Comparison of ENCODE assay signal across 27 mouse cellular contexts in the genomic region with DNA sequence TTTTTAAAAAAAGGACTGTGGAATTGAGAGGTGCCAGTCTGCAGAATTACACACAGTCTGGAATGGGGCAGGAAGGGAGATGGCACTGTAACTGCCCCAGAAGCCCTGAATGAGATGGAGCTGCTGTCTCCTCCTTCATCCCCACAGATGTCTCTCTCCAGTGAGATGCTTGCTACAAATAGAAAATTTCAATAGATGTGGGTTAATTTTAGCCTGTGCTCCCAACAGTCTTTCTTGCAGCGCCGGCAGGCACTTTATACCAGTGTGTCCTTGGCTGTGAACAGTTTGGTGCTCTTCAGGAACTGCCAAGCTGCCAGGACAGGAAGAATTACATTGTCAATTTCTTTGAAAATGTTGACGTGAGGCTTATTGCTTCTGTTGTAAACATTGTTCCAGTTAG.
DNase-seq lines count a peak whose midpoint lies in the region; ATAC-seq lines count a peak whose summit lies in the region.
"Had no signal": no experiment of that assay in that cellular context is flagged by ENCODE, and none has a peak within 500 bp of the region (broad histone marks: within the 10 kb centered on the region; RNA-seq: fewer than 3 reads in every experiment).

No protein-coding gene starts in this region.

- 46% methylated on average over 3 of the region's 3 CpGs for WGBS in heart, embryonic 11.5 days (ENCODE audit: insufficient replicate concordance)
- WGBS in hindbrain, embryonic 13.5 days: 85% methylated on average over 3 of the region's 3 CpGs
- 88% methylated on average over 3 of the region's 3 CpGs for WGBS in hindbrain, embryonic 12.5 days
- WGBS in heart, embryonic 16.5 days: 46% methylated on average over 3 of the region's 3 CpGs

- H3K4me2 ChIP-seq in heart, embryonic 11.5 days: peak overlapping the region; percentile 27; the same call in 1 of the 2 replicates
- H3K4me2 ChIP-seq in hindbrain, embryonic 13.5 days: no peak overlapping the region
- no peak overlapping the region for H3K4me2 ChIP-seq in hindbrain, embryonic 12.5 days (replicated peaks)
- peak overlapping the region; percentile 10; the same call in 1 of the 2 replicates for H3K4me2 ChIP-seq in heart, embryonic 16.5 days (ENCODE audit: low read depth, low read length)
- H3K4me2 ChIP-seq: embryonic facial prominence, embryonic 15.5 days; forebrain, embryonic 12.5 days; hindbrain, embryonic 15.5 days; limb, embryonic 13.5 days; liver, embryonic 11.5 days; lung, embryonic 15.5 days; midbrain, embryonic 15.5 days; neural tube, embryonic 15.5 days had no signal

- H3K4me3 ChIP-seq in heart, embryonic 11.5 days (ENCODE audit: low read depth, low read length): no peak overlapping the region
- H3K4me3 ChIP-seq in hindbrain, embryonic 13.5 days: no peak overlapping the region
- no peak overlapping the region for H3K4me3 ChIP-seq in hindbrain, embryonic 12.5 days
- no peak overlapping the region for H3K4me3 ChIP-seq in heart, embryonic 16.5 days (ENCODE audit: low read length)
- H3K4me3 ChIP-seq: embryonic facial prominence, embryonic 10.5 days; embryonic facial prominence, embryonic 15.5 days; forebrain, embryonic 12.5 days; hindbrain, embryonic 15.5 days; limb, embryonic 13.5 days; lung, embryonic 15.5 days; midbrain, embryonic 10.5 days; midbrain, embryonic 15.5 days; neural tube, embryonic 15.5 days had no signal

- ATAC-seq in heart, embryonic 11.5 days (replicated peaks; ENCODE audit: insufficient number of reproducible peaks, low FRiP score, low TSS enrichment): no peak
- ATAC-seq in hindbrain, embryonic 13.5 days (ENCODE audit: low FRiP score): no peak
- ATAC-seq in hindbrain, embryonic 12.5 days (ENCODE audit: low FRiP score): no peak
- ATAC-seq in heart, embryonic 16.5 days (replicated peaks; ENCODE audit: extremely low read depth, insufficient read depth, low FRiP score): peak; percentile 53
- ATAC-seq: inflammation-experienced regulatory T-cells, adult 6 months; midbrain, embryonic 15.5 days had no signal

- no peaks in the 10 kb centered on the region for H3K36me3 ChIP-seq in heart, embryonic 11.5 days (ENCODE audit: control insufficient read depth, insufficient read depth, low read length)
- H3K36me3 ChIP-seq in hindbrain, embryonic 13.5 days: peaks cover 28% of the 10 kb centered on the region
- peaks cover 17% of the 10 kb centered on the region for H3K36me3 ChIP-seq in hindbrain, embryonic 12.5 days
- H3K36me3 ChIP-seq in heart, embryonic 16.5 days (ENCODE audit: control insufficient read depth, insufficient read depth): peaks cover 2% of the 10 kb centered on the region; the same call in 1 of the 2 replicates
- H3K36me3 ChIP-seq: neural tube, embryonic 15.5 days had no signal

- H3K4me1 ChIP-seq in heart, embryonic 11.5 days (ENCODE audit: control insufficient read depth, insufficient read depth, low read length): peaks cover 28% of the 10 kb centered on the region
- H3K4me1 ChIP-seq in hindbrain, embryonic 13.5 days (replicated peaks): peaks cover 17% of the 10 kb centered on the region; the same call in 1 of the 2 replicates
- peaks cover 4% of the 10 kb centered on the region for H3K4me1 ChIP-seq in hindbrain, embryonic 12.5 days
- H3K4me1 ChIP-seq in heart, embryonic 16.5 days (ENCODE audit: control insufficient read depth, insufficient read depth, low read length): peaks cover 21% of the 10 kb centered on the region
- H3K4me1 ChIP-seq: lung, embryonic 15.5 days had no signal

- peak overlapping the region; percentile 60 for H3K27ac ChIP-seq in heart, embryonic 11.5 days (ENCODE audit: low read depth, low read length)
- 0 out of 2 replicates have a peak overlapping the region, but pooled peaks have one; percentile 2 for H3K27ac ChIP-seq in hindbrain, embryonic 13.5 days
- H3K27ac ChIP-seq in hindbrain, embryonic 12.5 days: no peak overlapping the region
- peak overlapping the region; percentile 75 for H3K27ac ChIP-seq in heart, embryonic 16.5 days (ENCODE audit: low read length)
- H3K27ac ChIP-seq: embryonic facial prominence, embryonic 10.5 days; embryonic facial prominence, embryonic 15.5 days; forebrain, embryonic 12.5 days; hindbrain, embryonic 15.5 days; limb, embryonic 13.5 days; lung, embryonic 15.5 days; midbrain, embryonic 10.5 days; midbrain, embryonic 15.5 days; neural tube, embryonic 15.5 days had no signal

- H3K27me3 ChIP-seq in heart, embryonic 11.5 days (ENCODE audit: control insufficient read depth, insufficient read depth, low read length): no peaks in the 10 kb centered on the region
- no peaks in the 10 kb centered on the region for H3K27me3 ChIP-seq in hindbrain, embryonic 13.5 days
- H3K27me3 ChIP-seq in hindbrain, embryonic 12.5 days: no peaks in the 10 kb centered on the region
- H3K27me3 ChIP-seq in heart, embryonic 16.5 days (ENCODE audit: control insufficient read depth, insufficient read depth, low read length): no peaks in the 10 kb centered on the region
- H3K27me3 ChIP-seq: embryonic facial prominence, embryonic 15.5 days; forebrain, embryonic 12.5 days; hindbrain, embryonic 15.5 days; limb, embryonic 13.5 days; lung, embryonic 15.5 days; midbrain, embryonic 15.5 days; neural tube, embryonic 15.5 days had no signal

- peak; percentile 1 to 7 for DNase-seq in frontal cortex, postnatal 10 days (ENCODE audit: low spot score in 2 of 2)
- DNase-seq in frontal cortex, adult 2 months (ENCODE audit: extremely low spot score in 1 of 2, low spot score in 1 of 2): no peak
- no peak for DNase-seq in heart, adult 9 months (ENCODE audit: low spot score in 2 of 2)
- no peak for DNase-seq in kidney, postnatal 36 days
- DNase-seq: adrenal gland, adult 8-10 months; cerebellum, adult 8-10 months; cerebellum, postnatal 25 days; gastrocnemius, postnatal 36 days; kidney, adult 11 months; kidney, postnatal 14 days; thymus, postnatal 14 days had no signal

- no peaks in the 10 kb centered on the region for H3K9me3 ChIP-seq in heart, embryonic 11.5 days (replicated peaks; ENCODE audit: control insufficient read depth, low read length)
- H3K9me3 ChIP-seq in hindbrain, embryonic 13.5 days: no peaks in the 10 kb centered on the region
- H3K9me3 ChIP-seq in hindbrain, embryonic 12.5 days (replicated peaks): no peaks in the 10 kb centered on the region
- H3K9me3 ChIP-seq in heart, embryonic 16.5 days (replicated peaks; ENCODE audit: control insufficient read depth, low read length): no peaks in the 10 kb centered on the region
- H3K9me3 ChIP-seq: embryonic facial prominence, embryonic 10.5 days; embryonic facial prominence, embryonic 15.5 days; forebrain, embryonic 12.5 days; G1E; hindbrain, embryonic 15.5 days; limb, embryonic 13.5 days; lung, embryonic 15.5 days; midbrain, embryonic 10.5 days; midbrain, embryonic 15.5 days; neural tube, embryonic 15.5 days had no signal

- H3K9ac ChIP-seq in heart, embryonic 11.5 days (ENCODE audit: low read depth, low read length): no peak overlapping the region
- H3K9ac ChIP-seq in hindbrain, embryonic 13.5 days: no peak overlapping the region
- H3K9ac ChIP-seq in hindbrain, embryonic 12.5 days: no peak overlapping the region
- H3K9ac ChIP-seq in heart, embryonic 16.5 days (ENCODE audit: low read length): no peak overlapping the region
- H3K9ac ChIP-seq: embryonic facial prominence, embryonic 15.5 days; forebrain, embryonic 12.5 days; hindbrain, embryonic 15.5 days; limb, embryonic 13.5 days; lung, embryonic 15.5 days; midbrain, embryonic 15.5 days; neural tube, embryonic 15.5 days had no signal

Comparison
In these comparisons a context has a peak if more than half of its experiments do, and no peak if none do; other contexts are left out.
1. DNase-seq: peak in frontal cortex, postnatal 10 days (2 of 2); none in frontal cortex, adult 2 months (0 of 2), heart, adult 9 months (0 of 2) and kidney, postnatal 36 days (0 of 2).
2. H3K4me2 ChIP-seq: peak in heart, embryonic 11.5 days (single experiment) and heart, embryonic 16.5 days (single experiment); none in hindbrain, embryonic 13.5 days (single experiment) and hindbrain, embryonic 12.5 days (single experiment).